Mouse (Mus musculus) megakaryocyte, embryonic 14.5 days (primary cell): ENCODE results near the gene Kcnab3.

ENCODE experiments used
- FLI1 ChIP-seq: IDR thresholded peaks from 2 replicates; pipeline ENCODE4 v1.6.1; 2012; ENCODE audit warnings: low read length, inconsistent platforms, mixed read lengths
- GATA1 ChIP-seq: IDR thresholded peaks from 3 replicates; pipeline ENCODE4 v1.6.1; 2012; ENCODE audit warnings: mixed read lengths, low read length, inconsistent platforms, borderline replicate concordance

GRCm38 (mm10) chr11:69366855-69367615 is 41.0 kb downstream of the Kcnab3 start:
- TF ChIP-seq GATA1 (no peak), FLI1 (no peak)
